Mouse (Mus musculus) liver, embryonic 14.5 days (tissue): ENCODE data around the gene Tgtp2. TPM values are rescaled to one million over a fixed set of nuclear protein-coding genes. Genes with fewer than 3 reads are reported as not detected.

Experiments used
- ATAC-seq: fragments of 200-750 bp; cut with Nextera tagmentation; 2 replicates; pipeline ENCODE4 v1.8.0; 2017; ENCODE audit warnings: moderate number of reproducible peaks, mild to moderate bottlenecking, moderate library complexity; ENCODE audit not compliant: insufficient read depth
- DNase-seq, 3 experiments: peaks; one replicate each; pipeline ENCODE4 v3.0.0-alpha.2; 2012 to 2013; ENCODE audit warnings: low read depth in 3 of 3, low spot score in 3 of 3
- H3K27ac ChIP-seq: fragments of 300-500 bp; sonication (generic); 2 replicates; pipeline ENCODE4 v1.5.1; 2014; ENCODE audit warnings: moderate library complexity, mild to moderate bottlenecking, control low read depth, inconsistent platforms
- H3K27me3 ChIP-seq: fragments of 300-500 bp; sonication (generic); 2 replicates; pipeline ENCODE4 v1.6.1; 2014; ENCODE audit warnings: mild to moderate bottlenecking, low read length, moderate library complexity; ENCODE audit not compliant: control insufficient read depth, insufficient read depth
- H3K36me3 ChIP-seq: fragments of 300-500 bp; sonication (generic); replicated peaks from 2 replicates; pipeline ENCODE4 v1.6.1; 2014; ENCODE audit warnings: low read depth; ENCODE audit not compliant: control insufficient read depth, insufficient read depth
- H3K4me1 ChIP-seq, 2 experiments: fragments of 200-500 bp in 1 of 2; fragments of 300-500 bp in 1 of 2; sonication (generic) in 1 of 2; replicated peaks; 2 replicates each; pipeline ENCODE4 v1.6.1; 2012 to 2014; ENCODE audit warnings: antibody characterized with exemption in 1 of 2, inconsistent platforms in 1 of 2, low read length in 1 of 2; ENCODE audit not compliant: control insufficient read depth in 2 of 2, insufficient read depth in 2 of 2
- H3K4me2 ChIP-seq: fragments of 300-500 bp; sonication (generic); 2 replicates; pipeline ENCODE4 v1.6.1; 2014; ENCODE audit warnings: low read depth, mild to moderate bottlenecking, control low read depth, moderate library complexity
- H3K4me3 ChIP-seq, 2 experiments: fragments of 200-500 bp in 1 of 2; fragments of 300-500 bp in 1 of 2; sonication (generic) in 1 of 2; 2 replicates each; pipeline ENCODE4 v1.5.1; 2012 to 2014; ENCODE audit warnings: low read depth in 2 of 2, low read length in 2 of 2, mild to moderate bottlenecking in 2 of 2, control low read depth in 1 of 2, inconsistent platforms in 1 of 2, moderate library complexity in 1 of 2; ENCODE audit not compliant: insufficient read depth in 1 of 2
- H3K9ac ChIP-seq: fragments of 300-500 bp; sonication (generic); replicated peaks from 2 replicates; pipeline ENCODE4 v1.6.1; 2014; ENCODE audit warnings: mild to moderate bottlenecking, control low read depth, moderate library complexity
- H3K9me3 ChIP-seq: fragments of 300-500 bp; sonication (generic); 2 replicates; pipeline ENCODE4 v1.6.1; 2016; ENCODE audit warnings: low read length, mixed read lengths; ENCODE audit not compliant: control insufficient read depth
- CTCF ChIP-seq: IDR thresholded peaks from 2 replicates; pipeline ENCODE4 v1.5.1; 2016; ENCODE audit warnings: antibody characterized with exemption, low read depth, control low read depth
- EP300 ChIP-seq: IDR thresholded peaks from 2 replicates; pipeline ENCODE4 v1.6.1; 2016; ENCODE audit warnings: antibody characterized with exemption, low read depth
- WGBS: fragments of 180-500 bp; shearing (Covaris S2); extraction: QIAGEN DNeasy Blood & Tissue Kit; methylation state at CpG from one replicate; pipeline ENCODE4 v1.1.7; 2014; ENCODE audit not compliant: insufficient replicate concordance; 5-methylcytosine and 5-hydroxymethylcytosine counted together
- polyA plus RNA-seq, 2 experiments: library from polyadenylated mRNA; depleted of rRNA in 1 of 2; stranded (reverse) in 1 of 2; unstranded in 1 of 2; fragments of >200 nt; fragmentation: Nextera tagmentation in 1 of 2; extraction: Ambion mirVana in 1 of 2; gene quantifications; 2 replicates each; pipeline versions ENCODE4 v1.2.1 to v1.2.3; 2012 to 2014

The Tgtp2 gene
- polyA plus RNA-seq, 2 experiments: 0.27 to 0.51 TPM

DNA sequence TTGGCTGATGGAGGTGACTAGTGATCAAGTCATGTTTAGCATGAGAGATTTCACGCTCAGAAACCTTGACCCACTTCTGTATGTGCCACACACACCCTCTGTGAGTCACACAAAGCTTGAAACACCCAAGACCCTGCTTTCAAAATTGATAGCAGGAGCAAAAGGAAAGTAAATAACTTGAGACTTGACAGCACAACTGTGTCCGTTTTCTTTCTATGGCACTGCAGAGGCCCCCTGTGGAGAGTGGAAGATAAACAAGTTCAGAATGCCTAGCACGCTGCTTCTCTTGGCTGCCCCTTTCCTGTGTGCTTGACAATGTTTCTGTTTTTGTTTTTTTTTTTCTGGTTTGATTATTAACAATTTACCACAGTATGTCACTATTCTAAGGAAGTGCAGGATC lies 20.9 kb upstream of the Tgtp2 start:
- Histone ChIP-seq H3K4me2 (peak overlapping the region; percentile 19; the same call in 1 of the 2 replicates), H3K9me3 (no peaks in the 10 kb centered on the region), H3K9ac (peak overlapping the region; percentile 28; the same call in 1 of the 2 replicates), H3K36me3 (no peaks in the 10 kb centered on the region), H3K27me3 (no peaks in the 10 kb centered on the region), H3K4me3 (no peak overlapping the region), H3K4me1 (peaks cover 60 to 80% of the 10 kb centered on the region in 2 experiments), H3K27ac (peak overlapping the region; percentile 74)
- ATAC-seq (no peak), DNase-seq (no peak)
- TF ChIP-seq CTCF (peak; percentile 58), EP300 (no peak)
- WGBS: 8% methylated on average over 3 of the region's 3 CpGs

DNA sequence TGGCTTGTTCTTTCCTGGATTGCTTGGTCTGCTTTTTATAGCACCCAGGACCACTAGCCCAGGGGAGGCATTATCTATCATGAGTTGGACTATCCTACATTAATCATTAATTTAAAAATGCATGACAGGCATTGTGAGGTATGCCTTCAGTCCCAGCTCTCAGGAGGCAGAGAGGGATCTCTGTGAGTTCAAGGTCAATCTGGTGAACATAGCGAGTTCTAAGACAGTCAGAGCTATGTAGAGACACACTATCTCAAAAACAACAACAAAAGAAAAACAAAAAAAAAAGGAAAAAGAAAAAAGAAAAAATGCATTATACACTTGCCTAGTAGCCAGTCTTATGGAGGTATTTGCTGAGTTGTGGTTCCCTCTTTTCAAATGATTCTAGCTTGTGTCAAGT lies 20.4 kb upstream of the Tgtp2 start:
- no peaks in the 10 kb centered on the region for H3K9me3 ChIP-seq
- H3K4me2 ChIP-seq: peak overlapping the region; percentile 29; the same call in 1 of the 2 replicates
- ATAC-seq (no peak), DNase-seq (no peak)
- TF ChIP-seq CTCF (no peak), EP300 (no peak)
- H3K36me3 ChIP-seq: no peaks in the 10 kb centered on the region
- 34% methylated on average over 1 of the region's 1 CpGs for WGBS
- no peak overlapping the region for H3K4me3 ChIP-seq
- no peaks in the 10 kb centered on the region for H3K27me3 ChIP-seq
- H3K4me1 ChIP-seq: peaks cover 57 to 77% of the 10 kb centered on the region in 2 experiments
- peak overlapping the region; percentile 28 for H3K9ac ChIP-seq
- H3K27ac ChIP-seq: peak overlapping the region; percentile 74

DNA sequence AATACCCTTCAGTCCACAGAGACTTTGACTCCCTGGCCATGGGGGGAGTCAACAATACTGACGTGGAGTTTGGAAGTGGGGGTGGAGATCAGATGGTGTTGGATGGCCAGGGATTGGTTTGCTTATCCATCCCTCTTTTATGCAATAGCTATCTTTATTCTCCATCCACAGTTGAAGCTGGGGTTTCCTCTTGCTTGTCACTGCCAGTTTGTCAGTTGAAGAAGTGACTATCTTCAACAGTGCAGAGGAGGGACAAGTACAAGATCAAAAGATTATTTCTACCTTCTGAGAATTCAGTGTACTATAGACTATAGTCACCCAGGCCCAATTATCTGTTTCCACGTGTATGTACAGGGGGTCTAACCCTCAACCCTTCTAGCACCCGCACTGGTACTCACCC lies 19.8 kb upstream of the Tgtp2 start:
- H3K4me1 ChIP-seq: peaks cover 51 to 71% of the 10 kb centered on the region in 2 experiments
- DNase-seq: peak in 1 of 3 experiments; percentile 36
- H3K9ac ChIP-seq: peak overlapping the region; percentile 28; the same call in 1 of the 2 replicates
- H3K27me3 ChIP-seq: no peaks in the 10 kb centered on the region
- H3K27ac ChIP-seq: peak overlapping the region; percentile 74
- TF ChIP-seq CTCF: no peak
- TF ChIP-seq EP300: peak; percentile 86
- no peak overlapping the region for H3K4me3 ChIP-seq
- no peaks in the 10 kb centered on the region for H3K9me3 ChIP-seq
- H3K36me3 ChIP-seq: no peaks in the 10 kb centered on the region
- WGBS: 4% methylated on average over 3 of the region's 3 CpGs
- peak overlapping the region; percentile 29; the same call in 1 of the 2 replicates for H3K4me2 ChIP-seq
- ATAC-seq: peak; percentile 37

DNA sequence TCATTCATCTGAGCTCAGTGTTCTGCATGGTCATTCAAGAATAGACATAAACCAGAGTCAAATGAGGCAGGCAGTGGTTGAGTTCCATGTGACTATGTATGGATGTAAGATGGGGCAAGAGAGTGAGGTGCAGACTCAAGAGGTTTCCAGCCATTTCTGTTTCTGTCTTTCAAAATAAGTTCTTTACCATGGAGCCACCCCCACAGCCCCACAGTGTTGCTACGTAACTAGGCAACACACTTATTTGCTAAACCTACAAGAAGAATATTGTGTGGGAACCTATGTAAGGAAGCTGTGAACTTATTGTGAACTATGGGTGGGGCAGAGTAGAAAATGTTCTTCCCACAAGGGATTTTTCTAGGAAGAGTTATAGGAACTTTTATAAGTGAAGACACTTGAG lies 19.1 kb upstream of the Tgtp2 start:
- TF ChIP-seq CTCF (no peak), EP300 (no peak)
- Histone ChIP-seq H3K9ac (no peak overlapping the region), H3K27me3 (no peaks in the 10 kb centered on the region), H3K36me3 (no peaks in the 10 kb centered on the region), H3K27ac (peak overlapping the region; percentile 74), H3K4me2 (no peak overlapping the region), H3K9me3 (no peaks in the 10 kb centered on the region), H3K4me3 (no peak overlapping the region), H3K4me1 (peaks cover 48 to 66% of the 10 kb centered on the region in 2 experiments)
- WGBS: 79% methylated on average over 1 of the region's 1 CpGs
- no peak for DNase-seq
- no peak for ATAC-seq

DNA sequence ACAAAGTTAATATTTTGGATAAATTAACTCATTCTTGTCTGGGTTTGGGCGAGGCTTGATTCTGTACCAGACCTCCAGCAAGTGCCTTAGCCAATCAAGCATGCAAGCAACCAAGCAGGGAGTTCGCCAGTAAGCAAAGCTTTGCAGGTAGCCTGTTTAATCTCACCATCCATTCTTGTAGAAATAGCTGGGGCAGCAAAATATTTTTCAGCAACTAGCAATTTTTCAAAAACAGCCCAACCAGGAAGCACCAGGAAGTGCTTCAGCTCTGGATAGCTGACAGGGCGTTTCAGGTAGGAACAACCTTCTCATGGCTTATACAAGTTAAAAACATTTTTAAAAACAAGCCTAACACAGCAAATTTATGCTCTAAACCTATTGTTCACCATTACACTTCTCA lies 17.9 kb upstream of the Tgtp2 start:
- DNase-seq (no peak), ATAC-seq (no peak)
- Histone ChIP-seq H3K9me3 (no peaks in the 10 kb centered on the region), H3K9ac (no peak overlapping the region), H3K36me3 (no peaks in the 10 kb centered on the region), H3K4me2 (peak overlapping the region; percentile 19; the same call in 1 of the 2 replicates), H3K27ac (no peak overlapping the region), H3K27me3 (no peaks in the 10 kb centered on the region), H3K4me3 (no peak overlapping the region), H3K4me1 (peaks cover 40 to 55% of the 10 kb centered on the region in 2 experiments)
- no peak for TF ChIP-seq EP300
- no peak for TF ChIP-seq CTCF
- 60% methylated on average over 3 of the region's 3 CpGs for WGBS
